Mouse (Mus musculus): Measurements from ENCODE around the gene Atg14. TPM values are rescaled to one million over a fixed set of nuclear protein-coding genes. Genes with fewer than 3 reads are reported as not detected.

Gene Atg14
- polyA plus RNA-seq, 1 experiment from 2014 or later = 18.0 TPM

DNA sequence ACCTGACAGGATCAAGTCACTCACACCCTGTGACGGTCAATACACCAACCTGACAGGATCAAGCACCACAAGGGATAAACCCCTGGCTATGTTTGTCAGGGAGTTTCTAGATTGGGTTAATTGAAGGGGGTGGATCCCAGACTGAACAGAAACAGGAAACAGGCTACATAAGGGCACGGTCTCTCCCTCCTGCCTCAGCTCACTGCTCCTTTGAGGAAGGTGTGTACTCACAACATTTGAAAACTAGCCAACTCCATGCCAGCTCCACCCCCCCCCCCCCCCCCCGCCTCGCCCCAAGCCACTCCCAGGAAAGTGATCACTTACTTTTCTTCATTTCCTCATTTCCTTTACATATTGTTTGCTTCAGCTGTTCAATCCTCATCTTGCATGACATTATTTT lies 16.2 kb downstream of the Atg14 start:
- 91% methylated on average over 4 of the region's 4 CpGs for WGBS
- peaks cover 12% of the 10 kb centered on the region; the same call in 1 of the 2 replicates for H3K36me3 ChIP-seq (ENCODE audit: control insufficient read depth, insufficient read depth, low read length)
- no peaks in the 10 kb centered on the region for H3K4me1 ChIP-seq (ENCODE audit: control insufficient read depth, insufficient read depth, low read depth, low read length)
- no peaks in the 10 kb centered on the region for H3K27me3 ChIP-seq (replicated peaks; ENCODE audit: control insufficient read depth, insufficient read depth, low read length)
- H3K9me3 ChIP-seq (ENCODE audit: control insufficient read depth, low read length) = no peaks in the 10 kb centered on the region
- no peak overlapping the region for H3K9ac ChIP-seq (ENCODE audit: low read depth, low read length)
- no peak overlapping the region for H3K4me2 ChIP-seq (ENCODE audit: low read length)
- H3K4me3 ChIP-seq (ENCODE audit: low read length) = no peak overlapping the region
- ATAC-seq = no peak
- no peak overlapping the region for H3K27ac ChIP-seq (ENCODE audit: low read depth, low read length)

DNA sequence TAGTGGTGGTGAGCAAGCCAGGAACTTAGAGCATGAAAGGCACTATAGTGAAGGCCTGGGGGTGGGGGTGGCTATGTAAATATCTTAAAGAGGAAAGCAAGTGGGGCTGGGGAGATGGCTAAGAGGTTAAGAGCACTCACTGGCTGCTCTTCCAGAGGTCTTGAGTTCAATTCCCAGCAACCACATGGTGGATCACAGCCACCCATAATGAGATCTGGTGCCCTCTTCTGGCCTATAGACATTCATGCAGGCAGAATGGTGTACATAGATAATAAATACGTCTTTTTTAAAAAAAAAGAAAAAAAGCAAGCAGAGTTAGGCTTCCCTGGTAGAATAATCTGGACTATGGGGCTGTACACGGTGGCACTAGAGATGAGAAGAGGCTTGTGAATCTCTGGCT lies 17.1 kb downstream of the Atg14 start:
- H3K27ac ChIP-seq (ENCODE audit: low read depth, low read length) = no peak overlapping the region
- ATAC-seq = no peak
- no peak overlapping the region for H3K4me3 ChIP-seq (ENCODE audit: low read length)
- H3K36me3 ChIP-seq (ENCODE audit: control insufficient read depth, insufficient read depth, low read length) = peaks cover 17% of the 10 kb centered on the region; the same call in 1 of the 2 replicates
- H3K9me3 ChIP-seq (ENCODE audit: control insufficient read depth, low read length) = no peaks in the 10 kb centered on the region
- WGBS = 93% methylated on average over 2 of the region's 2 CpGs
- H3K27me3 ChIP-seq (replicated peaks; ENCODE audit: control insufficient read depth, insufficient read depth, low read length) = no peaks in the 10 kb centered on the region
- H3K4me2 ChIP-seq (ENCODE audit: low read length) = no peak overlapping the region
- H3K4me1 ChIP-seq (ENCODE audit: control insufficient read depth, insufficient read depth, low read depth, low read length) = no peaks in the 10 kb centered on the region
- H3K9ac ChIP-seq (ENCODE audit: low read depth, low read length) = no peak overlapping the region

- 98% methylated on average over 6 of the region's 6 CpGs for WGBS
- Histone ChIP-seq H3K4me1 (ENCODE audit: control insufficient read depth, insufficient read depth, low read depth, low read length) (no peaks in the 10 kb centered on the region), H3K9me3 (ENCODE audit: control insufficient read depth, low read length) (no peaks in the 10 kb centered on the region), H3K9ac (ENCODE audit: low read depth, low read length) (no peak overlapping the region), H3K4me2 (ENCODE audit: low read length) (no peak overlapping the region), H3K4me3 (ENCODE audit: low read length) (no peak overlapping the region), H3K27ac (ENCODE audit: low read depth, low read length) (no peak overlapping the region), H3K36me3 (ENCODE audit: control insufficient read depth, insufficient read depth, low read length) (peaks cover 27% of the 10 kb centered on the region), H3K27me3 (replicated peaks; ENCODE audit: control insufficient read depth, insufficient read depth, low read length) (no peaks in the 10 kb centered on the region)
- ATAC-seq = no peak
Measured at GRCm38 (mm10) chr14:47551668-47552067, 18.8 kb downstream of the Atg14 start.

- 97% methylated on average over 4 of the region's 4 CpGs for WGBS
Measured at GRCm38 (mm10) chr14:47544877-47545276, 25.6 kb downstream of the Atg14 start.

GRCm38 (mm10) chr14:47544286-47544685 lies 26.2 kb downstream of the Atg14 start:
- H3K4me1 ChIP-seq (ENCODE audit: control insufficient read depth, insufficient read depth, low read depth, low read length) = no peaks in the 10 kb centered on the region
- H3K9me3 ChIP-seq (ENCODE audit: control insufficient read depth, low read length) = no peaks in the 10 kb centered on the region
- H3K9ac ChIP-seq (ENCODE audit: low read depth, low read length) = no peak overlapping the region
- H3K36me3 ChIP-seq (ENCODE audit: control insufficient read depth, insufficient read depth, low read length) = peaks cover 47% of the 10 kb centered on the region
- no peak for ATAC-seq
- H3K4me2 ChIP-seq (ENCODE audit: low read length) = no peak overlapping the region
- H3K4me3 ChIP-seq (ENCODE audit: low read length) = no peak overlapping the region
- no peak overlapping the region for H3K27ac ChIP-seq (ENCODE audit: low read depth, low read length)
- no peaks in the 10 kb centered on the region for H3K27me3 ChIP-seq (replicated peaks; ENCODE audit: control insufficient read depth, insufficient read depth, low read length)
- WGBS = 91% methylated on average over 5 of the region's 5 CpGs

More at GRCm38 (mm10) chr14:47544877-47545276, 25.6 kb downstream of the Atg14 start:
- H3K9ac ChIP-seq (ENCODE audit: low read depth, low read length) = no peak overlapping the region
- no peaks in the 10 kb centered on the region for H3K4me1 ChIP-seq (ENCODE audit: control insufficient read depth, insufficient read depth, low read depth, low read length)
- H3K4me3 ChIP-seq (ENCODE audit: low read length) = no peak overlapping the region
- no peak overlapping the region for H3K4me2 ChIP-seq (ENCODE audit: low read length)
- H3K27me3 ChIP-seq (replicated peaks; ENCODE audit: control insufficient read depth, insufficient read depth, low read length) = no peaks in the 10 kb centered on the region
- ATAC-seq = no peak
- no peaks in the 10 kb centered on the region for H3K9me3 ChIP-seq (ENCODE audit: control insufficient read depth, low read length)
- peaks cover 46% of the 10 kb centered on the region for H3K36me3 ChIP-seq (ENCODE audit: control insufficient read depth, insufficient read depth, low read length)
- H3K27ac ChIP-seq (ENCODE audit: low read depth, low read length) = no peak overlapping the region

- Histone ChIP-seq H3K36me3 (ENCODE audit: control insufficient read depth, insufficient read depth, low read length) (peaks cover 41% of the 10 kb centered on the region), H3K9me3 (ENCODE audit: control insufficient read depth, low read length) (no peaks in the 10 kb centered on the region), H3K4me2 (ENCODE audit: low read length) (no peak overlapping the region), H3K9ac (ENCODE audit: low read depth, low read length) (no peak overlapping the region), H3K4me3 (ENCODE audit: low read length) (no peak overlapping the region), H3K4me1 (ENCODE audit: control insufficient read depth, insufficient read depth, low read depth, low read length) (no peaks in the 10 kb centered on the region), H3K27ac (ENCODE audit: low read depth, low read length) (no peak overlapping the region), H3K27me3 (replicated peaks; ENCODE audit: control insufficient read depth, insufficient read depth, low read length) (no peaks in the 10 kb centered on the region)
- ATAC-seq = no peak
- 91% methylated on average over 3 of the region's 3 CpGs for WGBS
Measured at GRCm38 (mm10) chr14:47542283-47542682, 28.2 kb downstream of the Atg14 start.

GRCm38 (mm10) chr14:47541325-47541948 lies 29.0 kb downstream of the Atg14 start:
- H3K4me2 ChIP-seq (ENCODE audit: low read length) = no peak overlapping the region
- no peaks in the 10 kb centered on the region for H3K9me3 ChIP-seq (ENCODE audit: control insufficient read depth, low read length)
- H3K4me3 ChIP-seq (ENCODE audit: low read length) = no peak overlapping the region
- peaks cover 34% of the 10 kb centered on the region for H3K36me3 ChIP-seq (ENCODE audit: control insufficient read depth, insufficient read depth, low read length)
- no peaks in the 10 kb centered on the region for H3K4me1 ChIP-seq (ENCODE audit: control insufficient read depth, insufficient read depth, low read depth, low read length)
- no peak overlapping the region for H3K27ac ChIP-seq (ENCODE audit: low read depth, low read length)
- H3K9ac ChIP-seq (ENCODE audit: low read depth, low read length) = no peak overlapping the region
- no peak for ATAC-seq
- 93% methylated on average over 10 of the region's 10 CpGs for WGBS
- no peaks in the 10 kb centered on the region for H3K27me3 ChIP-seq (replicated peaks; ENCODE audit: control insufficient read depth, insufficient read depth, low read length)

GRCm38 (mm10) chr14:47535096-47535495 lies 35.4 kb downstream of the Atg14 start:
- no peak for ATAC-seq
- Histone ChIP-seq H3K27ac (ENCODE audit: low read depth, low read length) (no peak overlapping the region), H3K9ac (ENCODE audit: low read depth, low read length) (no peak overlapping the region), H3K4me1 (ENCODE audit: control insufficient read depth, insufficient read depth, low read depth, low read length) (no peaks in the 10 kb centered on the region), H3K4me3 (ENCODE audit: low read length) (no peak overlapping the region), H3K27me3 (replicated peaks; ENCODE audit: control insufficient read depth, insufficient read depth, low read length) (no peaks in the 10 kb centered on the region), H3K36me3 (ENCODE audit: control insufficient read depth, insufficient read depth, low read length) (0 out of 2 replicates have a peak, but pooled peaks cover 8% of the 10 kb centered on the region), H3K4me2 (ENCODE audit: low read length) (no peak overlapping the region), H3K9me3 (ENCODE audit: control insufficient read depth, low read length) (no peaks in the 10 kb centered on the region)
- WGBS = 94% methylated on average over 1 of the region's 1 CpGs

DNA sequence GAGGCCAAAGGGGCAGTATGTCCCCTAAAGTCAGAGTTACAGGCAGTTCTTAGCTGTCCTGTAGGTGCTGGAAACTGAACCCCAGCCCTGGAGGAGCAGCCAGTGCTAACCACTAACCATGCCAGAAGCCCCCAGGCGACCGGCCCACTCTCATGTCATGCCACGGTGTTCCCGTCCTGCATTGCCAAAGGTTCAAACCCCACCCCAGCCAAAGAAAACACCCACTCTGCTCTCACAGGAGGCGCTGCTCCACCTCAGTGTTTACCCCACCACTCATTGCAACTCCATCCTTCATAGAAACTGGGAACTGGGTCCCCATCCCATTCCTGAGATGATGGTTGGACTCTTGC lies 36.3 kb downstream of the Atg14 start:
- 85% methylated on average over 5 of the region's 5 CpGs for WGBS
- no peak overlapping the region for H3K4me2 ChIP-seq (ENCODE audit: low read length)
- ATAC-seq = 0 out of 2 replicates have a peak, but pooled peaks have one; percentile 5

More for the DNA sequence above, 36.3 kb downstream of the Atg14 start:
- Histone ChIP-seq H3K9me3 (ENCODE audit: control insufficient read depth, low read length) (no peaks in the 10 kb centered on the region), H3K4me1 (ENCODE audit: control insufficient read depth, insufficient read depth, low read depth, low read length) (no peaks in the 10 kb centered on the region), H3K27me3 (replicated peaks; ENCODE audit: control insufficient read depth, insufficient read depth, low read length) (no peaks in the 10 kb centered on the region), H3K4me3 (ENCODE audit: low read length) (no peak overlapping the region), H3K9ac (ENCODE audit: low read depth, low read length) (no peak overlapping the region), H3K27ac (ENCODE audit: low read depth, low read length) (no peak overlapping the region), H3K36me3 (ENCODE audit: control insufficient read depth, insufficient read depth, low read length) (peaks cover 5% of the 10 kb centered on the region; the same call in 1 of the 2 replicates)

Measured in hindbrain, embryonic 16.5 days (tissue).